In the genomic region with DNA sequence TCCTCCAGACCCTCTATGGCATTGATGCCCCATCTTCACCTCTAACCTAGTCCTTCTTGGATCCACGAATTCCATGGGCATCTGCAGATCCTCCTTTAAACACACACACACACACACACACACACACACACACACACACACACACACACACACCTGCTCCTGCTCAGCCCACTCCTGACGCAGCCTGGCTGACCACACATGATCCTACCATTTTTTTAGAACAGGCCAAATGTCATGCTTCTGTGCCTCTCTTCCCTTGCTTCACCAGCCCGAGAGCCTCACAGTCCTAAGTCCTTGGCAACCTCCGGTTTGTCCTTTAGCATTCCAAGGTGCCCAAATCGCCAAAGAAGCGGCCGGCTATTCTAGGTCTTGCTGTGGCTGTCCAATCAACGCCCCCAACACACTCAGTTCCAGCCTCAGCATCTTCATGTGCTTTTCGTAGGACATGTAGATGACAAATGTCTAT, we compare ENCODE assay signal across 10 mouse cellular contexts. TPM values are rescaled to one million over a fixed set of nuclear protein-coding genes. Genes with fewer than 3 reads are reported as not detected.
DNase-seq lines count a peak whose midpoint lies in the region; ATAC-seq and TF ChIP-seq lines count a peak whose summit lies in the region.
"Had no signal": no experiment of that assay in that cellular context is flagged by ENCODE, and none has a peak within 500 bp of the region (broad histone marks: within the 10 kb centered on the region; RNA-seq: fewer than 3 reads in every experiment).

Gene Slc38a3, minus strand, starts transcription at position 51 of the 466 bp plus-strand sequence.

- no peak for ATAC-seq in forebrain, embryonic 14.5 days
- ATAC-seq in hindbrain, embryonic 13.5 days (ENCODE audit: low FRiP score): no peak
- ATAC-seq in megakaryocyte, adult 5-6 weeks (ENCODE audit: poor library complexity, severe bottlenecking): no peak
- no peak for ATAC-seq in erythroblast, adult 5-6 weeks (replicated peaks; ENCODE audit: low FRiP score, poor library complexity, severe bottlenecking)

- DNase-seq in heart, adult 2 months: no peak
- no peak for DNase-seq in heart, postnatal 4 days
- no peak for DNase-seq in forebrain, embryonic 14.5 days (ENCODE audit: low spot score)
- no peak for DNase-seq in left cerebral cortex, postnatal 4 days
- no peak for DNase-seq in adrenal gland, adult 2 months

- TF ChIP-seq EP300 in heart, adult 2 months (IDR thresholded peaks at IDR 0.05; ENCODE audit: insufficient read depth, low read depth, low read length): no peak

- H3K27me3 ChIP-seq in heart, adult 2 months (ENCODE audit: control insufficient read depth, insufficient read depth, low read length): no peaks in the 10 kb centered on the region
- H3K27me3 ChIP-seq in forebrain, embryonic 14.5 days (replicated peaks; ENCODE audit: control insufficient read depth, insufficient read depth, low read length): peaks cover 8% of the 10 kb centered on the region
- peaks cover 58% of the 10 kb centered on the region for H3K27me3 ChIP-seq in hindbrain, embryonic 13.5 days

- H3K36me3 ChIP-seq in heart, adult 2 months (ENCODE audit: control insufficient read depth, insufficient read depth, low read length): no peaks in the 10 kb centered on the region
- H3K36me3 ChIP-seq in forebrain, embryonic 14.5 days (ENCODE audit: control insufficient read depth, insufficient read depth, low read length): no peaks in the 10 kb centered on the region
- no peaks in the 10 kb centered on the region for H3K36me3 ChIP-seq in hindbrain, embryonic 13.5 days

- peaks cover 13% of the 10 kb centered on the region; the same call in 1 of the 2 replicates for H3K4me1 ChIP-seq in heart, adult 2 months (ENCODE audit: control insufficient read depth, insufficient read depth, low read length)
- peaks cover 10% of the 10 kb centered on the region for H3K4me1 ChIP-seq in forebrain, embryonic 14.5 days (ENCODE audit: control insufficient read depth, insufficient read depth, low read length)
- peaks cover 36% of the 10 kb centered on the region for H3K4me1 ChIP-seq in hindbrain, embryonic 13.5 days (replicated peaks)

- no peak within 1 kb of the TSS for H3K4me3 ChIP-seq in heart, adult 2 months
- no peak within 1 kb of the TSS for H3K4me3 ChIP-seq in forebrain, embryonic 14.5 days (ENCODE audit: low read depth, low read length)
- H3K4me3 ChIP-seq in hindbrain, embryonic 13.5 days: no peak within 1 kb of the TSS

- H3K9ac ChIP-seq in heart, adult 2 months (ENCODE audit: low read depth, low read length): no peak within 1 kb of the TSS
- H3K9ac ChIP-seq in forebrain, embryonic 14.5 days (ENCODE audit: low read length): no peak within 1 kb of the TSS
- 0 out of 2 replicates have a peak within 1 kb of the TSS, but pooled peaks have one; percentile 8 for H3K9ac ChIP-seq in hindbrain, embryonic 13.5 days

- WGBS in heart, adult 2 months: 90% methylated on average over 9 of the region's 9 CpGs
- WGBS in forebrain, embryonic 14.5 days: 89% methylated on average over 9 of the region's 9 CpGs
- WGBS in hindbrain, embryonic 13.5 days: 89% methylated on average over 9 of the region's 9 CpGs

- no peak for TF ChIP-seq POLR2A in heart, adult 2 months (IDR thresholded peaks at IDR 0.05; ENCODE audit: insufficient read depth, low read depth, low read length)

- no peak for TF ChIP-seq CTCF in heart, adult 2 months (IDR thresholded peaks at IDR 0.05)

- no peaks in the 10 kb centered on the region; the same call in 1 of the 2 replicates for H3K79me2 ChIP-seq in heart, adult 2 months (replicated peaks; ENCODE audit: control insufficient read depth, insufficient read depth, low read length)

- intact Hi-C loops in heart, adult 2 months (cut with DNase I): no loop called here
- intact Hi-C loops in left cerebral cortex, postnatal 4 days (cut with DNase I): no loop called here

- no peaks in the 10 kb centered on the region for H3K9me3 ChIP-seq in forebrain, embryonic 14.5 days (replicated peaks; ENCODE audit: control insufficient read depth, low read length)
- H3K9me3 ChIP-seq in hindbrain, embryonic 13.5 days: no peaks in the 10 kb centered on the region

- H3K27ac ChIP-seq in heart, adult 2 months: peak within 1 kb of the TSS; percentile 89
- H3K27ac ChIP-seq in forebrain, embryonic 14.5 days (ENCODE audit: low read depth, low read length): no peak within 1 kb of the TSS
- H3K27ac ChIP-seq in hindbrain, embryonic 13.5 days: no peak within 1 kb of the TSS

- no peak within 1 kb of the TSS for H3K4me2 ChIP-seq in forebrain, embryonic 14.5 days (ENCODE audit: low read length)
- no peak within 1 kb of the TSS for H3K4me2 ChIP-seq in hindbrain, embryonic 13.5 days

RNA-seq across cellular contexts. Expression of gene Slc38a3, which starts in this region (rescaled TPM):
- 10 to 100 TPM; 71.5 to 88.3 TPM for total RNA-seq in heart, adult 2 months (2021)
- 162 and 314 TPM in 2 replicates for polyA plus RNA-seq in heart, adult 2 months (2012; rRNA removed)
- total RNA-seq in heart, postnatal 4 days (2021): 1 to 10 TPM; 8.0 to 8.1 TPM
- 32.8 and 32.9 TPM in 2 replicates for polyA plus RNA-seq in forebrain, embryonic 14.5 days (2014; fragmentation: Nextera tagmentation; extraction: Ambion mirVana)
- 25.3 and 26.2 TPM in 2 replicates for polyA plus RNA-seq in hindbrain, embryonic 13.5 days (2015; fragmentation: Nextera tagmentation; extraction: Ambion mirVana)
- 10 to 100 TPM; 65.0 to 68.4 TPM for total RNA-seq in left cerebral cortex, postnatal 4 days (2021)
- total RNA-seq in megakaryocyte, adult 5-6 weeks (2015): not detected in 2 replicates
- total RNA-seq in megakaryocyte, adult 5-6 weeks (2017): not detected in 2 replicates
- not detected in 2 replicates for total RNA-seq in erythroblast, adult 5-6 weeks (2015; ENCODE audit: low replicate concordance)
- not detected in 2 replicates for total RNA-seq in erythroblast, adult 5-6 weeks (2017; ENCODE audit: low replicate concordance)
- 1 to 10 TPM in 1 of 2 experiments, under 1 TPM in 1; 0.48 to 2.7 TPM for total RNA-seq in adrenal gland, adult 2 months (2021)
- 1.7 and 4.1 TPM in 2 replicates for polyA plus RNA-seq in adrenal gland, adult 2 months (2012; rRNA removed)
- total RNA-seq: hematopoietic stem cell, adult 5-6 weeks; neutrophil, adult 5-6 weeks had no signal

Comparison
In these comparisons a context has a peak if more than half of its experiments do, and no peak if none do; other contexts are left out.
1. RNA of gene Slc38a3 (total RNA-seq): 71.5 to 88.3 TPM in heart, adult 2 months and 65.0 to 68.4 TPM in left cerebral cortex, postnatal 4 days; 8.0 to 8.1 TPM in heart, postnatal 4 days, 0.48 to 2.7 TPM in adrenal gland, adult 2 months, not detected in megakaryocyte, adult 5-6 weeks and not detected in erythroblast, adult 5-6 weeks; every median in the first group is over 4 times any median in the second.